Mouse (Mus musculus) embryonic facial prominence, embryonic 11.5 days (tissue): ENCODE measurements at regions not wholly inside any gene's neighbourhood (a gene's known extent, or its start where the extent isn't known, plus 50 kb on each side); places are given as distances from the start of the nearest gene placed in this dataset.

Experiments
- ATAC-seq: fragments of 200-750 bp; cut with Nextera tagmentation; replicated peaks from 2 replicates; pipeline ENCODE4 v1.8.0; 2017; ENCODE audit warnings: low read depth; ENCODE audit not compliant: insufficient number of reproducible peaks, low FRiP score, low TSS enrichment
- DNase-seq: peaks from one replicate; pipeline ENCODE4 v3.0.0-alpha.2; 2015; ENCODE audit warnings: low spot score
- H3K27ac ChIP-seq: fragments of 300-500 bp; sonication (generic); replicated peaks from 2 replicates; pipeline ENCODE4 v1.5.1; 2014; ENCODE audit warnings: mild to moderate bottlenecking, low read depth, low read length, control low read depth
- H3K27me3 ChIP-seq: fragments of 300-500 bp; sonication (generic); 2 replicates; pipeline ENCODE4 v1.6.1; 2014; ENCODE audit warnings: mild to moderate bottlenecking, low read length, moderate library complexity, mixed read lengths; ENCODE audit not compliant: control insufficient read depth, insufficient read depth
- H3K36me3 ChIP-seq: fragments of 300-500 bp; sonication (generic); replicated peaks from 2 replicates; pipeline ENCODE4 v1.6.1; 2014; ENCODE audit warnings: low read depth, mild to moderate bottlenecking, low read length, moderate library complexity, mixed read lengths; ENCODE audit not compliant: control insufficient read depth, insufficient read depth
- H3K4me1 ChIP-seq: fragments of 300-500 bp; sonication (generic); 2 replicates; pipeline ENCODE4 v1.6.1; 2014; ENCODE audit warnings: low read length, mixed read lengths; ENCODE audit not compliant: control insufficient read depth, insufficient read depth
- H3K4me2 ChIP-seq: fragments of 300-500 bp; sonication (generic); 2 replicates; pipeline ENCODE4 v1.6.1; 2014; ENCODE audit warnings: low read depth, mild to moderate bottlenecking, control low read depth, low read length, moderate library complexity
- H3K4me3 ChIP-seq: fragments of 300-500 bp; sonication (generic); 2 replicates; pipeline ENCODE4 v1.5.1; 2014; ENCODE audit warnings: low read depth, low read length, control low read depth
- H3K9ac ChIP-seq: fragments of 300-500 bp; sonication (generic); replicated peaks from 2 replicates; pipeline ENCODE4 v1.6.1; 2014; ENCODE audit warnings: mild to moderate bottlenecking, control low read depth, low read length
- H3K9me3 ChIP-seq: fragments of 300-500 bp; sonication (generic); replicated peaks from 2 replicates; pipeline ENCODE4 v1.6.1; 2016; ENCODE audit warnings: mild to moderate bottlenecking, low read length, inconsistent platforms, mixed read lengths; ENCODE audit not compliant: control insufficient read depth
- WGBS: fragments of 180-500 bp; shearing (Covaris S2); extraction: QIAGEN DNeasy Blood & Tissue Kit; methylation state at CpG from one replicate; pipeline ENCODE4 v1.1.7; 2014; 5-methylcytosine and 5-hydroxymethylcytosine counted together

GRCm38 (mm10) chr5:111958226-111958625, 224.5 kb downstream of the Gm26897 start:
- DNase-seq = peak; percentile 11
- H3K27ac ChIP-seq = no peak overlapping the region

DNA sequence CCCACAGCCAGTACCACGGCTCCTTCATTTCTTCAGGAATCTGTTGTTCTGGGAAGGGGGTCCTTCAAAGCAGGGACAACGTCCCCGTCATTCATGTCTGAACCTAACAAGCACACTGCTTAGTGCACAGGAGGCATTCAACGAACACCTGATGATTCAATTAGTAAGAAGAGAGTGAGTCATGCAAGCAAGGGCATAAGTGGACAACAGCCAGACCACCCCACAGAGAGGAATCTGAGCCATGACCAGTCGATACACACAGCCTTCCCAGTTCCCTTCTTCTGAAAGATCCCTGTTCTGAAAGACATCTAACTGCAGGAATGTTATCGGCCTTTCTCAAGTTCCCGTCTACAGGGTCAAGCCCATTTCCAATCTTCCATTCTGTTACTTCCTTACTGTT, 231.6 kb downstream of the Gm26897 start:
- Histone ChIP-seq H3K9me3 (no peaks in the 10 kb centered on the region), H3K27me3 (no peaks in the 10 kb centered on the region), H3K36me3 (no peaks in the 10 kb centered on the region), H3K27ac (no peak overlapping the region), H3K9ac (no peak overlapping the region), H3K4me3 (no peak overlapping the region), H3K4me1 (no peaks in the 10 kb centered on the region), H3K4me2 (no peak overlapping the region)
- ATAC-seq (no peak), DNase-seq (no peak)
- 88% methylated on average over 7 of the region's 7 CpGs for WGBS

More at GRCm38 (mm10) chr5:111958226-111958625, 224.5 kb downstream of the Gm26897 start:
- H3K4me3 ChIP-seq = no peak overlapping the region
- no peaks in the 10 kb centered on the region for H3K36me3 ChIP-seq
- WGBS = 27% methylated on average over 17 of the region's 17 CpGs
- no peaks in the 10 kb centered on the region for H3K4me1 ChIP-seq
- H3K27me3 ChIP-seq = no peaks in the 10 kb centered on the region; the same call in 1 of the 2 replicates
- no peak overlapping the region; the same call in 1 of the 2 replicates for H3K4me2 ChIP-seq
- H3K9ac ChIP-seq = no peak overlapping the region
- no peaks in the 10 kb centered on the region for H3K9me3 ChIP-seq
- ATAC-seq = no peak

DNA sequence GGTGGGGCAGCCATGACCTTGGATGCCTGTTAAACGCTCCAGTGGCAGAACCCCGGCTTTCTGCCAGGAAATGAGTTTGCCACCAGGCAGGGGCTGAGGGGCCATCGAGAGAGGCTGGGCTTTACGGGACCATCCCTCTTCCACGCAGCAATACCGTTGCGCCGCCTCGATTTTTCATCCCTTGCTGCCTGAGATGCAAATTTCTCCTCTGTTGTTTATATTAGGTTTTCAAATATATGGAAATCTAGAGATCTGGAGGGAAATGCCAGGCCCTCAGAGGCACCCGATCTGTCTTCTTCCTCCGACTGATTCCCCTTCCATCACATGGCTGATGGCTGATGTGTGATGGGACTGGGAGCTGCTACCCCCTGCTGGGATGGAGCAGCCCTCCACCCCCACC, 234.4 kb downstream of the Gm26897 start:
- Histone ChIP-seq H3K36me3 (no peaks in the 10 kb centered on the region), H3K4me3 (no peak overlapping the region), H3K4me1 (no peaks in the 10 kb centered on the region), H3K27me3 (no peaks in the 10 kb centered on the region), H3K4me2 (no peak overlapping the region), H3K9ac (no peak overlapping the region), H3K27ac (no peak overlapping the region), H3K9me3 (no peaks in the 10 kb centered on the region)
- no peak for DNase-seq
- no peak for ATAC-seq
- WGBS = 77% methylated on average over 11 of the region's 11 CpGs

DNA sequence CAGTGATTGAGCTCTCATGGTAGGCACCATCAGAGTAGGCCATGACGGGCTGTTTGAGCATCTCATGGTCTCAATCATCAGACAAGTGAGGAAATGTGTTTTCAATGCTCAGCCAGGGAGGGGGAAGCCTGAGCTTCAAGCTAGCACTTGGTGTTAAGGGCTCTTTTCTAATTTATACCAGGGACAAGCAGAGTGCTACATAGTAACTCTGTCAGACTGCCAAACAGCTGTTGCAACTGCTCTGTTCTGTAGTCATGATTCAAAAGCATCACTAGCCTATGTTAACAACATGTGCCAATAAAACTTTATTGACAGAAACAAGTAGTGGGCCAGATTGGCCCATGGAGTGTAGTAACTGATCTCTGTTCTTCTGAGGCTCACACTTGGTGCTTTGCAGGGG, 235.0 kb downstream of the Gm26897 start:
- DNase-seq = no peak
- H3K9ac ChIP-seq = no peak overlapping the region
- H3K9me3 ChIP-seq = no peaks in the 10 kb centered on the region
- H3K27ac ChIP-seq = no peak overlapping the region
- ATAC-seq = no peak
- H3K4me1 ChIP-seq = no peaks in the 10 kb centered on the region
- WGBS = 88% methylated on average over 1 of the region's 1 CpGs
- no peak overlapping the region for H3K4me3 ChIP-seq
- no peaks in the 10 kb centered on the region for H3K27me3 ChIP-seq
- H3K36me3 ChIP-seq = no peaks in the 10 kb centered on the region
- no peak overlapping the region for H3K4me2 ChIP-seq

GRCm38 (mm10) chr5:111971193-111971592, 237.5 kb downstream of the Gm26897 start:
- Histone ChIP-seq H3K27ac (no peak overlapping the region), H3K4me3 (no peak overlapping the region), H3K36me3 (no peaks in the 10 kb centered on the region), H3K9ac (no peak overlapping the region), H3K9me3 (no peaks in the 10 kb centered on the region), H3K27me3 (no peaks in the 10 kb centered on the region), H3K4me1 (no peaks in the 10 kb centered on the region), H3K4me2 (no peak overlapping the region)
- DNase-seq (no peak), ATAC-seq (no peak)
- 67% methylated on average over 3 of the region's 3 CpGs for WGBS

DNA sequence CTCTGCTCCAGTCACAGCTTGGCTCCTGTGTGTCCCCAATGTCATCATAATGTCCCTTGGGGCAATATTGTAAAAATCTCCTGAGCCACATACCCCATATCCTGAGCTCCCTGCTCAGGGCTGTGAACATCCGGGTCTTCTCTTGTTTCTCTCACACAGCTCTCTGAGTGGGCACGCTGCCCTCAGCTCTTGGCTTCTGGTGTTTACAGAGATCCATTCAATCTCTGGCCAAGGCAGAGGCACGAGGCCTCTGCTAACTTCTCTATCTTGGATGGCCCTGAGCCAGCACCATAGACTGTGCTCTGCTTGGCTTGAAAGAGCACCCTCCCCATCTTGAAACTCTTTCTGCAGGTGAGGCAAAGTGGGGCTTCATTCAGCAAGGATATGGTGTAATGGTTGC, 238.2 kb downstream of the Gm26897 start:
- Histone ChIP-seq H3K27ac (no peak overlapping the region), H3K36me3 (no peaks in the 10 kb centered on the region), H3K27me3 (no peaks in the 10 kb centered on the region), H3K4me2 (no peak overlapping the region), H3K9ac (no peak overlapping the region), H3K9me3 (no peaks in the 10 kb centered on the region), H3K4me3 (no peak overlapping the region), H3K4me1 (no peaks in the 10 kb centered on the region)
- ATAC-seq (no peak), DNase-seq (no peak)
- 85% methylated on average over 3 of the region's 3 CpGs for WGBS

GRCm38 (mm10) chr5:111975686-111976085, 242.0 kb downstream of the Gm26897 start:
- DNase-seq = no peak
- no peak overlapping the region for H3K4me2 ChIP-seq
- H3K27ac ChIP-seq = no peak overlapping the region
- no peaks in the 10 kb centered on the region for H3K27me3 ChIP-seq
- no peaks in the 10 kb centered on the region for H3K9me3 ChIP-seq
- no peak overlapping the region for H3K9ac ChIP-seq
- 42% methylated on average over 7 of the region's 7 CpGs for WGBS
- H3K36me3 ChIP-seq = no peaks in the 10 kb centered on the region
- no peak overlapping the region for H3K4me3 ChIP-seq
- no peak for ATAC-seq
- no peaks in the 10 kb centered on the region for H3K4me1 ChIP-seq

GRCm38 (mm10) chr5:111979601-111980000, 245.9 kb downstream of the Gm26897 start:
- WGBS = 88% methylated on average over 3 of the region's 3 CpGs
- Histone ChIP-seq H3K9ac (no peak overlapping the region), H3K4me2 (no peak overlapping the region), H3K9me3 (no peaks in the 10 kb centered on the region), H3K27me3 (no peaks in the 10 kb centered on the region), H3K36me3 (no peaks in the 10 kb centered on the region), H3K4me1 (no peaks in the 10 kb centered on the region), H3K27ac (no peak overlapping the region), H3K4me3 (no peak overlapping the region)
- DNase-seq (no peak), ATAC-seq (no peak)
